Mouse (Mus musculus): ENCODE measurements around the gene Hnrnpl. TPM values are rescaled to one million over a fixed set of nuclear protein-coding genes. Genes with fewer than 3 reads are reported as not detected.

The Hnrnpl gene
- total and polyA plus RNA-seq, 3 experiments = 192 to 208 (median 206) TPM

GRCm38 (mm10) chr7:28774164-28774563 is 34.2 kb upstream of the Hnrnpl start:
- Histone ChIP-seq H3K27ac (no peak overlapping the region), H3K27me3 (ENCODE audit: control insufficient read depth, insufficient read depth, low read length) (no peaks in the 10 kb centered on the region), H3K4me3 (no peak overlapping the region), H3K36me3 (ENCODE audit: control insufficient read depth, insufficient read depth, low read length) (no peaks in the 10 kb centered on the region), H3K79me2 (replicated peaks; ENCODE audit: control insufficient read depth, insufficient read depth, low read length) (no peaks in the 10 kb centered on the region), H3K9ac (ENCODE audit: low read depth, low read length) (no peak overlapping the region), H3K4me1 (ENCODE audit: control insufficient read depth, insufficient read depth, low read length) (no peaks in the 10 kb centered on the region)
- no peak for TF ChIP-seq EP300 (IDR thresholded peaks at IDR 0.05; ENCODE audit: insufficient read depth, low read depth, low read length)
- TF ChIP-seq CTCF (IDR thresholded peaks at IDR 0.05) = no peak
- TF ChIP-seq POLR2A (IDR thresholded peaks at IDR 0.05; ENCODE audit: insufficient read depth, low read depth, low read length) = no peak
- intact Hi-C loops (cut with DNase I) = no loop called here
- WGBS = 82% methylated on average over 12 of the region's 12 CpGs
- no peak for DNase-seq

- intact Hi-C loops (cut with DNase I) = loop anchor here (5.0 kb wide), 1 partner anchor 197 kb away; no protein-coding TSS in a partner anchor
- H3K27ac ChIP-seq = no peak overlapping the region
- 89% methylated on average over 7 of the region's 7 CpGs for WGBS
Measured at GRCm38 (mm10) chr7:28775129-28775528, 33.2 kb upstream of the Hnrnpl start.

GRCm38 (mm10) chr7:28778825-28779224 is 29.5 kb upstream of the Hnrnpl start:
- no peak for TF ChIP-seq POLR2A (IDR thresholded peaks at IDR 0.05; ENCODE audit: insufficient read depth, low read depth, low read length)
- no peak for TF ChIP-seq CTCF (IDR thresholded peaks at IDR 0.05)
- no peak for TF ChIP-seq EP300 (IDR thresholded peaks at IDR 0.05; ENCODE audit: insufficient read depth, low read depth, low read length)
- WGBS = 80% methylated on average over 9 of the region's 9 CpGs
- Histone ChIP-seq H3K4me1 (ENCODE audit: control insufficient read depth, insufficient read depth, low read length) (peaks cover 4% of the 10 kb centered on the region), H3K27ac (no peak overlapping the region), H3K36me3 (ENCODE audit: control insufficient read depth, insufficient read depth, low read length) (no peaks in the 10 kb centered on the region), H3K9ac (ENCODE audit: low read depth, low read length) (no peak overlapping the region), H3K79me2 (replicated peaks; ENCODE audit: control insufficient read depth, insufficient read depth, low read length) (no peaks in the 10 kb centered on the region), H3K27me3 (ENCODE audit: control insufficient read depth, insufficient read depth, low read length) (no peaks in the 10 kb centered on the region), H3K4me3 (no peak overlapping the region)
- intact Hi-C loops (cut with DNase I) = loop anchor here (5.0 kb wide), 1 partner anchor 193 kb away; no protein-coding TSS in a partner anchor
- DNase-seq = peak in 1 of 2 experiments; percentile 28

More at GRCm38 (mm10) chr7:28775129-28775528, 33.2 kb upstream of the Hnrnpl start:
- Histone ChIP-seq H3K36me3 (ENCODE audit: control insufficient read depth, insufficient read depth, low read length) (no peaks in the 10 kb centered on the region), H3K27me3 (ENCODE audit: control insufficient read depth, insufficient read depth, low read length) (no peaks in the 10 kb centered on the region), H3K4me1 (ENCODE audit: control insufficient read depth, insufficient read depth, low read length) (peaks cover under 1% of the 10 kb centered on the region), H3K9ac (ENCODE audit: low read depth, low read length) (no peak overlapping the region), H3K79me2 (replicated peaks; ENCODE audit: control insufficient read depth, insufficient read depth, low read length) (no peaks in the 10 kb centered on the region), H3K4me3 (no peak overlapping the region)
- TF ChIP-seq POLR2A (IDR thresholded peaks at IDR 0.05; ENCODE audit: insufficient read depth, low read depth, low read length) = no peak
- no peak for TF ChIP-seq EP300 (IDR thresholded peaks at IDR 0.05; ENCODE audit: insufficient read depth, low read depth, low read length)
- TF ChIP-seq CTCF (IDR thresholded peaks at IDR 0.05) = no peak
- no peak for DNase-seq

GRCm38 (mm10) chr7:28780067-28780658 is 28.2 kb upstream of the Hnrnpl start:
- Histone ChIP-seq H3K79me2 (replicated peaks; ENCODE audit: control insufficient read depth, insufficient read depth, low read length) (no peaks in the 10 kb centered on the region), H3K36me3 (ENCODE audit: control insufficient read depth, insufficient read depth, low read length) (no peaks in the 10 kb centered on the region), H3K9ac (ENCODE audit: low read depth, low read length) (no peak overlapping the region), H3K4me1 (ENCODE audit: control insufficient read depth, insufficient read depth, low read length) (peaks cover 4% of the 10 kb centered on the region), H3K27me3 (ENCODE audit: control insufficient read depth, insufficient read depth, low read length) (no peaks in the 10 kb centered on the region), H3K27ac (peak overlapping the region; percentile 32), H3K4me3 (no peak overlapping the region)
- TF ChIP-seq POLR2A (IDR thresholded peaks at IDR 0.05; ENCODE audit: insufficient read depth, low read depth, low read length) = no peak
- TF ChIP-seq CTCF (IDR thresholded peaks at IDR 0.05) = peak; percentile 78
- peak; percentile 79; the same call in 1 of the 2 replicates for TF ChIP-seq EP300 (IDR thresholded peaks at IDR 0.05; ENCODE audit: insufficient read depth, low read depth, low read length)
- WGBS = 38% methylated on average over 6 of the region's 6 CpGs
- peak; percentile 85 to 88 for DNase-seq
- intact Hi-C loops (cut with DNase I) = loop anchor here (1.0 to 2.0 kb wide), 3 partner anchors 17 to 259 kb away; no protein-coding TSS in a partner anchor

- 49% methylated on average over 7 of the region's 7 CpGs for WGBS
- intact Hi-C loops (cut with DNase I) = loop anchor here (1.0 to 2.0 kb wide), 3 partner anchors 16 to 258 kb away; no protein-coding TSS in a partner anchor
- H3K27ac ChIP-seq = peak overlapping the region; percentile 32
Measured at GRCm38 (mm10) chr7:28780857-28781256, 27.5 kb upstream of the Hnrnpl start.

GRCm38 (mm10) chr7:28781261-28781663 is 27.1 kb upstream of the Hnrnpl start:
- Histone ChIP-seq H3K27ac (peak overlapping the region; percentile 29; the same call in 1 of the 2 replicates), H3K79me2 (replicated peaks; ENCODE audit: control insufficient read depth, insufficient read depth, low read length) (no peaks in the 10 kb centered on the region), H3K4me1 (ENCODE audit: control insufficient read depth, insufficient read depth, low read length) (peaks cover 4% of the 10 kb centered on the region), H3K36me3 (ENCODE audit: control insufficient read depth, insufficient read depth, low read length) (no peaks in the 10 kb centered on the region), H3K4me3 (no peak overlapping the region), H3K27me3 (ENCODE audit: control insufficient read depth, insufficient read depth, low read length) (no peaks in the 10 kb centered on the region), H3K9ac (ENCODE audit: low read depth, low read length) (no peak overlapping the region)
- intact Hi-C loops (cut with DNase I) = loop anchor here (2.0 kb wide), 2 partner anchors 16 to 258 kb away; no protein-coding TSS in a partner anchor
- WGBS = 86% methylated on average over 8 of the region's 8 CpGs
- TF ChIP-seq EP300 (IDR thresholded peaks at IDR 0.05; ENCODE audit: insufficient read depth, low read depth, low read length) = no peak
- no peak for TF ChIP-seq POLR2A (IDR thresholded peaks at IDR 0.05; ENCODE audit: insufficient read depth, low read depth, low read length)
- peak in 1 of 2 experiments; percentile 60 for DNase-seq

More at GRCm38 (mm10) chr7:28780857-28781256, 27.5 kb upstream of the Hnrnpl start:
- Histone ChIP-seq H3K36me3 (ENCODE audit: control insufficient read depth, insufficient read depth, low read length) (no peaks in the 10 kb centered on the region), H3K79me2 (replicated peaks; ENCODE audit: control insufficient read depth, insufficient read depth, low read length) (no peaks in the 10 kb centered on the region), H3K4me1 (ENCODE audit: control insufficient read depth, insufficient read depth, low read length) (peaks cover 4% of the 10 kb centered on the region), H3K4me3 (no peak overlapping the region), H3K27me3 (ENCODE audit: control insufficient read depth, insufficient read depth, low read length) (no peaks in the 10 kb centered on the region), H3K9ac (ENCODE audit: low read depth, low read length) (no peak overlapping the region)
- TF ChIP-seq CTCF (IDR thresholded peaks at IDR 0.05) (no peak), EP300 (IDR thresholded peaks at IDR 0.05; ENCODE audit: insufficient read depth, low read depth, low read length) (no peak), POLR2A (IDR thresholded peaks at IDR 0.05; ENCODE audit: insufficient read depth, low read depth, low read length) (no peak)
- peak in 1 of 2 experiments; percentile 56 for DNase-seq

Measured in heart, adult 2 months (tissue).